Mouse (Mus musculus) forebrain, embryonic 11.5 days (tissue): Measurements from ENCODE around the gene Slit1. TPM values are rescaled to one million over a fixed set of nuclear protein-coding genes. Genes with fewer than 3 reads are reported as not detected.

Experiments
- ATAC-seq: fragments of 200-750 bp; cut with Nextera tagmentation; replicated peaks from 2 replicates; pipeline ENCODE4 v1.8.0; 2017; ENCODE audit warnings: moderate TSS enrichment; ENCODE audit not compliant: low FRiP score
- DNase-seq: peaks from one replicate; pipeline ENCODE4 v3.0.0-alpha.2; 2017; ENCODE audit warnings: low spot score
- H3K27ac ChIP-seq: fragments of 300-500 bp; sonication (generic); 2 replicates; pipeline ENCODE4 v1.5.1; 2014; ENCODE audit warnings: low read depth, low read length
- H3K27me3 ChIP-seq: fragments of 300-500 bp; sonication (generic); 2 replicates; pipeline ENCODE4 v1.6.1; 2014; ENCODE audit warnings: mild to moderate bottlenecking, low read length, mixed read lengths; ENCODE audit not compliant: control insufficient read depth, insufficient read depth
- H3K36me3 ChIP-seq: fragments of 300-500 bp; sonication (generic); 2 replicates; pipeline ENCODE4 v1.6.1; 2014; ENCODE audit warnings: mild to moderate bottlenecking, low read length, moderate library complexity, mixed read lengths; ENCODE audit not compliant: control insufficient read depth, insufficient read depth
- H3K4me1 ChIP-seq: fragments of 300-500 bp; sonication (generic); replicated peaks from 2 replicates; pipeline ENCODE4 v1.6.1; 2014; ENCODE audit warnings: low read length, mixed read lengths; ENCODE audit not compliant: control insufficient read depth, insufficient read depth
- H3K4me2 ChIP-seq: fragments of 300-500 bp; sonication (generic); 2 replicates; pipeline ENCODE4 v1.6.1; 2014; ENCODE audit warnings: low read depth, mild to moderate bottlenecking, low read length, moderate library complexity, mixed read lengths; ENCODE audit not compliant: severe bottlenecking
- H3K4me3 ChIP-seq: fragments of 300-500 bp; sonication (generic); 2 replicates; pipeline ENCODE4 v1.5.1; 2014; ENCODE audit warnings: low read depth, low read length
- H3K9ac ChIP-seq: fragments of 300-500 bp; sonication (generic); 2 replicates; pipeline ENCODE4 v1.6.1; 2014; ENCODE audit warnings: low read length
- H3K9me3 ChIP-seq: fragments of 300-500 bp; sonication (generic); 2 replicates; pipeline ENCODE4 v1.6.1; 2016; ENCODE audit warnings: low read length, mixed read lengths; ENCODE audit not compliant: control insufficient read depth
- WGBS: fragments of 180-500 bp; shearing (Covaris S2); extraction: QIAGEN DNeasy Blood & Tissue Kit; methylation state at CpG from one replicate; pipeline ENCODE4 v1.1.7; 2014; 5-methylcytosine and 5-hydroxymethylcytosine counted together
- polyA plus RNA-seq: library from polyadenylated mRNA; unstranded; fragments of >200 nt; fragmentation: Nextera tagmentation; extraction: Ambion mirVana; gene quantifications from 2 replicates; pipeline ENCODE4 v1.2.1, GENCODE M21; 2014

Slit1 gene
- polyA plus RNA-seq, 1 experiment from 2014 or later, result 4.6 TPM

DNA sequence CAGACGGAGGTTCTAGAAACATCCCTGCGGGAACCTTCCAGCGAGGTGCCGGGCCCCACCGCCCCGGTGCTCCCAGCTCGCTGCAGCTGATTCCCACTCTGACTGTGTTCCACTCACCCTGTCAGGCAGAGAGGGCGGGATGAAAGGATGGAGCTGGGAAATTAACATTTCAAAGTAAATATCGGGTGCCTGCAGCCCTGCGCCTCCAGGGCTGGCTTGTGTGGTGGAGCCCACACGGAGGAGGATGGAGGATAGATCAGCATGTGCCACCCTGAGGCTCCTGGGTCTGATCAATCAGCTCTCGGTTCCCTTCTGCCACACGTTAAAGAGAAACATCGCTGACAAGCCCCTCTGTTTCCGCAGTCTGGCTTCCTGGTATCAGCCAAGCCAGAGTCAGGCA lies 64.4 kb downstream of the Slit1 start:
- no peaks in the 10 kb centered on the region for H3K9me3 ChIP-seq
- H3K36me3 ChIP-seq, result no peaks in the 10 kb centered on the region
- no peak overlapping the region for H3K4me3 ChIP-seq
- DNase-seq (no peak), ATAC-seq (no peak)
- no peak overlapping the region for H3K27ac ChIP-seq
- H3K9ac ChIP-seq, result no peak overlapping the region
- H3K27me3 ChIP-seq, result 0 out of 2 replicates have a peak, but pooled peaks cover 2% of the 10 kb centered on the region
- whole genome bisulfite sequencing, result 26% methylated on average over 15 of the region's 15 CpGs
- peaks cover 8% of the 10 kb centered on the region; the same call in 1 of the 2 replicates for H3K4me1 ChIP-seq
- H3K4me2 ChIP-seq, result no peak overlapping the region

DNA sequence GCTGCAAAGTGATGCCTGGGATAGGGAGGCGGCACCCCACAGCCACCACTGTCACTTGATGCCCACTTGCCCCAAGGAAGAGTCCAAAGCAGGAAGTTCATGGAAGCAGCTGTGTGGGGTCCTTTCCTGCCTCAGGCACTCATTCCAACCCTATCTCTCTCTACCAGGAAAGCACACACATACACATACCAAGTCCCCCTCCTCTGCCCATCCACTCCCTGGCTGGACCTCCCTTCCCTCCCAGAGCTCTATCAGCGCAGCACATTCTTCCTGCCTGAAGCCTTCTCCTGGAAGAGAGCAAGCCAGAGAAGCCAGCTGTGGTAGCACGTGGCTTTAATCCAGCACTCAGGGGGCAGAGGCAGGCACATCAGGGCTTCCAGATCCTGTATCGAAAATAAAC lies 65.9 kb downstream of the Slit1 start:
- Histone ChIP-seq H3K9ac (no peak overlapping the region), H3K36me3 (no peaks in the 10 kb centered on the region), H3K4me3 (no peak overlapping the region), H3K4me2 (no peak overlapping the region), H3K4me1 (peaks cover 10% of the 10 kb centered on the region; the same call in 1 of the 2 replicates), H3K27me3 (0 out of 2 replicates have a peak, but pooled peaks cover 2% of the 10 kb centered on the region), H3K27ac (no peak overlapping the region), H3K9me3 (no peaks in the 10 kb centered on the region)
- no peak for DNase-seq
- ATAC-seq, result no peak
- 73% methylated on average over 4 of the region's 4 CpGs for WGBS

DNA sequence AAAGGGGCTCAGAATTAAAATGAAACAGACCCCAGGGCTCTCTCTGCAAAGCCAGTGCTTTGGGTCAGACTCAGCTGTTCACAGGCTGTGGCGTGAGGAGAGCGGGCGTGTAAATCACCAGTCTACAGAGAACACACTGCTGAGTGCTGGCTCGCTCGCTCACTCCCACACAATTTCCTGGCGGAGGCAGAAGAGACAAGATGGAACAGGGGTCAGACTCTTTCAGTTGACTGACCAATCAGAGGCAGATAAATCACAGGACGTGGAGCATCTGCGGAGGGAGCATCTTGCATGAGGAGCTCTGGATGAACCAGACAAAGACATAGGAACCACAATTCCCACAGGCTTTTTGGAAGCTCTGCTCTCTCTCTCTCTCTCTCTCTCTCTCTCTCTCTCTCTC lies 67.9 kb downstream of the Slit1 start:
- WGBS, result 81% methylated on average over 8 of the region's 8 CpGs
- Histone ChIP-seq H3K9ac (no peak overlapping the region), H3K4me2 (no peak overlapping the region), H3K4me1 (peaks cover 17% of the 10 kb centered on the region), H3K4me3 (no peak overlapping the region), H3K27ac (no peak overlapping the region), H3K9me3 (no peaks in the 10 kb centered on the region), H3K27me3 (0 out of 2 replicates have a peak, but pooled peaks cover 2% of the 10 kb centered on the region), H3K36me3 (no peaks in the 10 kb centered on the region)
- no peak for ATAC-seq
- no peak for DNase-seq

DNA sequence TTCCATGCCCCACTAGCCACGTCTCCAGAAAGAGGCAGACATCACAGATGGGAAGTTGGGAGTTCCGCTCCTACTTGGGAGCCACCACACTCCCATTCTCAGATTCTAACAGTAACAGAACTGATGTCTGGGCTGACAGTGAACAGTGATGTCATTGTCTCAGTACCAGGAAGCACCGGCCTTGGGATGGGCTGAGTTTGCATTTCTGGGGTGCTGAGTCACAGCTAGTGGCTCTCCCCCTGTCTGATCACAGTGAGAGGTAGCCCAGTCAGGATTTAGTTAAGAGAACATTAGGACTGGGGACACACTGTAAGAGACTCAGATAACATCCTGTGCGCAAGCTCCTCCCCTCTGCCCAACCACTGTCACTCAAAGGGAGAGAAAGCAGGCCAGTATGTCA lies 69.1 kb downstream of the Slit1 start:
- ATAC-seq, result no peak
- Histone ChIP-seq H3K9ac (no peak overlapping the region), H3K27ac (no peak overlapping the region), H3K4me2 (no peak overlapping the region), H3K36me3 (no peaks in the 10 kb centered on the region), H3K9me3 (no peaks in the 10 kb centered on the region), H3K27me3 (0 out of 2 replicates have a peak, but pooled peaks cover 2% of the 10 kb centered on the region), H3K4me1 (peaks cover 26% of the 10 kb centered on the region), H3K4me3 (no peak overlapping the region)
- DNase-seq, result no peak
- WGBS, result 80% methylated on average over 4 of the region's 4 CpGs

DNA sequence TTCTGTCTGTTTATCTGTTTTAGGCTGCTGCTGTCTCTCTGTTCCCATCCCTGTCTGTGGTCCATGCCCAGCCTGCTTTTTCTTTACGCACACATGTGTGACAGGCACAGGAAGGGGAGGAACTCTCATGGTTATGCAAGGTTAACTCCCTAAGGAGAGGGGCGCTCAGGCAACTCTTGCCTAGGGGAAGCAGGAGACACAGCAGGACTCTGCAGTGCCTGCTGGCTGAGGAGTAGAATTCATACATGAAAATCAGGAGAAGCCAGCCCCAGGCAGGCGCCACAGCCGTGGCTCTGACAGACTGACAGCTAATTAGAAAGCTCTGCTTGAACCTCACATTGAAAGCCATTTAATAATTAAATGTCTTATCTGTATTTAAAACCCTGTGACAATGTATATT lies 70.6 kb downstream of the Slit1 start:
- 51% methylated on average over 4 of the region's 4 CpGs for WGBS
- H3K4me3 ChIP-seq, result no peak overlapping the region
- ATAC-seq (no peak), DNase-seq (no peak)
- H3K4me1 ChIP-seq, result peaks cover 22% of the 10 kb centered on the region
- no peaks in the 10 kb centered on the region for H3K36me3 ChIP-seq
- no peak overlapping the region for H3K9ac ChIP-seq
- H3K9me3 ChIP-seq, result no peaks in the 10 kb centered on the region
- H3K4me2 ChIP-seq, result no peak overlapping the region
- 0 out of 2 replicates have a peak, but pooled peaks cover 2% of the 10 kb centered on the region for H3K27me3 ChIP-seq
- H3K27ac ChIP-seq, result no peak overlapping the region

DNA sequence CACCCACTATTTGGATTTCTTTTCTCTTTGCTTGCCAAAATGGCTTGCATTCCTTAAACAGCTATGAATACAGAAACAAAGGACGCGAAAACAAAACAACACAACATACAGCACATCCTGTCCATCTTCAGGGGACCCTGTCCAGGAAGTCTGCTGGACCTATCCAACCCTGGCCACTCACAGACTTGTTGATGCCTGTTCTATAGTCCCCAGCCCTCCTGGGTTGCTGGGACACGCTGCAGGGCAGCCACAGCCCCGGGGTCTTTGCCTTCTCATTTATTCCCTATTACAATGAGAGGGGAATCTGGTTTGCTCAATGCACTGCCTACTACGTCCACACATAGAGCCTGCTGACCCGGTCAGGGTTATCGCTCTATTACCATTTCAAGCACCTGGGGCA lies 72.5 kb downstream of the Slit1 start:
- ATAC-seq (no peak), DNase-seq (no peak)
- Histone ChIP-seq H3K4me1 (peaks cover 20% of the 10 kb centered on the region), H3K36me3 (no peaks in the 10 kb centered on the region), H3K27me3 (no peaks in the 10 kb centered on the region), H3K9me3 (no peaks in the 10 kb centered on the region), H3K9ac (no peak overlapping the region), H3K27ac (no peak overlapping the region), H3K4me2 (no peak overlapping the region), H3K4me3 (no peak overlapping the region)
- WGBS, result 46% methylated on average over 7 of the region's 7 CpGs

DNA sequence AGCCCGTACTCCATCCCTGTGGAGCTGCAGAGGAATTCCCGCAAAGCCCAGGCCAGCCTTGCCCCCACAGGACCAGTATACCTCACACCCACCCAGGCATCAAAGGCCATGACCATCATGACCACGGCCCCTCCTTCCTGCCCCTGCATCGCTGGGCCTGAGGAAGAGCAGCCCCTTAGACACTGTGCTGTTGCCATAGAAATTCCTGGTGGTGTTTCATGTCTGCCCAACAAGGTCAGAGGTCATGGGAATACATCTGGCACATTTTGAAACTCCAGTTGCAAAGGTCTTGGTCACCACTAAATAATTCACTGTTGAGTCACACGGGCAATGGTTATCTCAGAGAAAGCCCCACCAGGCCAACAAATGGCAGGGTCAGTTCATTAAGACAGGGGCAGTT lies 73.0 kb downstream of the Slit1 start:
- Histone ChIP-seq H3K27ac (no peak overlapping the region), H3K4me1 (peaks cover 18% of the 10 kb centered on the region), H3K9ac (peak overlapping the region; percentile 37; the same call in 1 of the 2 replicates), H3K4me3 (no peak overlapping the region), H3K36me3 (no peaks in the 10 kb centered on the region), H3K4me2 (no peak overlapping the region), H3K27me3 (no peaks in the 10 kb centered on the region), H3K9me3 (no peaks in the 10 kb centered on the region)
- 0 out of 2 replicates have a peak, but pooled peaks have one; percentile 15 for ATAC-seq
- no peak for DNase-seq
- 36% methylated on average over 5 of the region's 5 CpGs for WGBS

DNA sequence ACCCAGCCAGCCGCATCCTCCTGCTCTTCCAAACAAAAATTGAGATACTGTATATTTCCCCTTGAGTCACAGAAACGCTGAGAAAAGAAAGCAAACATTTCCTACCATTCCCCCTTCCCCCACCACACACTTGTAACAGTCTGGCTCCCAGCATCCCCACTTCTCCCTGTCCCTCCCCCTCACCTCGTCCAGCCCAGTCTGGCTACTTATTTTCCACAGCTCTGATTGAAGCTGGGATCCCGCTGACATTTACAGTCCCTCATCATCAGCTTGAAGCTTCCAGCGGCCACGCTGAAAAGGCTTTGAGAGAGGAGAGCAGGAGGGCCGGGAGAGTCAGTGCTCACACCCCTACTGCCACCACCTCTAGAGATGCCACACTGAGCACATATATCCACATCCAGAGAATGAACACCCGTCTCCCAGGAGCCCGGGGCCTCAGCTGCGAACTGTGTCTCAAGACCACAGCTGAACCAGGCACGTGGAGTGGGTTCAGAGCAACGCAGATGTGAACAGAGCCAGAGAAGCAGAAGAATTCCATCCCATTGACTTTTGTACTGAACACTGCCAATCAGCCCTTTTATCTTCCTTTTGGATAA lies 73.6 kb downstream of the Slit1 start:
- no peak for DNase-seq
- Histone ChIP-seq H3K4me2 (no peak overlapping the region), H3K4me3 (no peak overlapping the region), H3K27me3 (peaks cover 3% of the 10 kb centered on the region; the same call in 1 of the 2 replicates), H3K4me1 (peaks cover 18% of the 10 kb centered on the region), H3K9ac (peak overlapping the region; percentile 37), H3K9me3 (no peaks in the 10 kb centered on the region), H3K36me3 (no peaks in the 10 kb centered on the region), H3K27ac (peak overlapping the region; percentile 19; the same call in 1 of the 2 replicates)
- ATAC-seq, result peak; percentile 55; the same call in 1 of the 2 replicates
- 25% methylated on average over 12 of the region's 12 CpGs for WGBS

DNA sequence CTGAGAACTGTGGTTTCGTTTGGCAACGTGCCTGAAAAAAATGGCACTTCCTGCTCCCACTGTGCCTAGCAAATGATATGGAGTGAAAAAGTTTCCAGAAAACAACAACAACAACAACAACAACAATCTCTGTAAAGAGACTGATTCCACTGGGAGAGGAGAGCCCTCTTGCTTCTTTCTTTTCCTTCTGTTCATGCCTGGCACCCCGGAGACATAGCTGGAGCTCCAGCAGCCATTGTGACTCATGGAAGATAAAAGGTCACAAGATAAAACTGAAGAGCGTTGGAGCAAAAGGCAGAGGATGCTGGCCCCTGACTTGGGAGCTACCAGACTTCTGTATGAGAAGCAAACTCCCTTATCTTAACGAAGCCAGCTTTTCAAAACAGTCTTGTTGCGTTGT lies 75.9 kb downstream of the Slit1 start:
- peaks cover 25% of the 10 kb centered on the region for H3K4me1 ChIP-seq
- WGBS, result 58% methylated on average over 6 of the region's 6 CpGs
- no peak overlapping the region for H3K4me3 ChIP-seq
- DNase-seq (no peak), ATAC-seq (no peak)
- H3K27ac ChIP-seq, result no peak overlapping the region
- no peaks in the 10 kb centered on the region for H3K9me3 ChIP-seq
- H3K27me3 ChIP-seq, result peaks cover 3% of the 10 kb centered on the region; the same call in 1 of the 2 replicates
- no peak overlapping the region for H3K4me2 ChIP-seq
- H3K9ac ChIP-seq, result no peak overlapping the region
- H3K36me3 ChIP-seq, result no peaks in the 10 kb centered on the region
